Mouse (Mus musculus): Measurements from ENCODE around the gene Iqcd. TPM values are rescaled to one million over a fixed set of nuclear protein-coding genes. Genes with fewer than 3 reads are reported as not detected.

Gene Iqcd
- total RNA-seq, 2 experiments from 2014 or later, result 0.52 to 2.4 TPM

DNA sequence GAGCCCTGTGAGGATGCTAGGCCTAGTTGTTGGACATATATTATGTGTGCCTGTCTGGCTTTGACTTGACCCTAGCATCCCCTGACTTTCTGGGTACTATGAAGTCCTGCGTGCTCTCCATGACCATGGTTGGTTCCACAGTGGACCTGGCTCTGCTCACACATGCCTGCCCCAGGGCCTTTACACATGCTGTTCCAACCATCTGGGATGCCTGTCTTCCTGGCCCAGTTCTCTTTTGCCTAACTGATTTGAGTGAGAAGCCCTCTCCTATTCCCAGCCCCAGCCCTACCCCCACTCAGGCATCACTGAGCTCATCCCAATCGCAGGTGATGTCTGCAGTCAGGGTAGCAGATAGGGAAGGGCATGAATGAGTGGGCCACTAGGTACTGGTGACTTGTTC lies 65.1 kb downstream of the Iqcd start:
- no peak for DNase-seq (ENCODE audit: low spot score in 2 of 2)

GRCm38 (mm10) chr5:120656281-120656751 lies 67.5 kb downstream of the Iqcd start:
- peak; percentile 78 to 83 for DNase-seq (ENCODE audit: low spot score in 2 of 2)

Other genes starting within 250 kb of the Iqcd start
- under 1 TPM; 0.32 to 0.41 TPM for gene Lhx5, start 157.3 kb upstream of the Iqcd start, total RNA-seq (2021)
- 1 to 10 TPM; 7.1 to 8.7 TPM for gene Sdsl, start 116.2 kb upstream of the Iqcd start, total RNA-seq (2021)
- not detected for gene Sds, start 112.5 kb upstream of the Iqcd start, total RNA-seq (2021)
- gene Plbd2, start 85.4 kb upstream of the Iqcd start, total RNA-seq (2021), result 10 to 100 TPM; 69.9 to 76.1 TPM
- 1 to 10 TPM; 7.9 to 8.4 TPM for gene Slc8b1, start 77.8 kb upstream of the Iqcd start, total RNA-seq (2021)
- 10 to 100 TPM; 44.1 to 45.2 TPM for gene Tpcn1, start 343 bp upstream of the Iqcd start, total RNA-seq (2021)
- gene Rita1, start 23.6 kb downstream of the Iqcd start, total RNA-seq (2021), result 10 to 100 TPM; 24.8 to 26.8 TPM
- 10 to 100 TPM; 41.7 to 44.4 TPM for gene Ddx54, start 23.7 kb downstream of the Iqcd start, total RNA-seq (2021)
- 1 to 10 TPM in 1 of 2 experiments, not detected in 1; 1.8 TPM for gene Cfap73, start 45.2 kb downstream of the Iqcd start, total RNA-seq (2021)
- 10 to 100 TPM; 82.3 to 92.4 TPM for gene Rasal1, start 59.8 kb downstream of the Iqcd start, total RNA-seq (2021)
- 10 to 100 TPM; 70.5 to 74.2 TPM for gene Dtx1, start 122.9 kb downstream of the Iqcd start, total RNA-seq (2021)
- gene Oas2, start 160.8 kb downstream of the Iqcd start, total RNA-seq (2021), result under 1 TPM; 0.12 to 0.16 TPM
- not detected for gene Oas3, start 188.6 kb downstream of the Iqcd start, total RNA-seq (2021)
- not detected for gene Oas1e, start 206.5 kb downstream of the Iqcd start, total RNA-seq (2021)
- under 1 TPM; 0.41 to 0.69 TPM for gene Oas1c, start 223.5 kb downstream of the Iqcd start, total RNA-seq (2021)

Measured in layer of hippocampus, postnatal 14 days (tissue).